Comparison of ENCODE assay signal across 1 mouse cellular context in the genomic region with DNA sequence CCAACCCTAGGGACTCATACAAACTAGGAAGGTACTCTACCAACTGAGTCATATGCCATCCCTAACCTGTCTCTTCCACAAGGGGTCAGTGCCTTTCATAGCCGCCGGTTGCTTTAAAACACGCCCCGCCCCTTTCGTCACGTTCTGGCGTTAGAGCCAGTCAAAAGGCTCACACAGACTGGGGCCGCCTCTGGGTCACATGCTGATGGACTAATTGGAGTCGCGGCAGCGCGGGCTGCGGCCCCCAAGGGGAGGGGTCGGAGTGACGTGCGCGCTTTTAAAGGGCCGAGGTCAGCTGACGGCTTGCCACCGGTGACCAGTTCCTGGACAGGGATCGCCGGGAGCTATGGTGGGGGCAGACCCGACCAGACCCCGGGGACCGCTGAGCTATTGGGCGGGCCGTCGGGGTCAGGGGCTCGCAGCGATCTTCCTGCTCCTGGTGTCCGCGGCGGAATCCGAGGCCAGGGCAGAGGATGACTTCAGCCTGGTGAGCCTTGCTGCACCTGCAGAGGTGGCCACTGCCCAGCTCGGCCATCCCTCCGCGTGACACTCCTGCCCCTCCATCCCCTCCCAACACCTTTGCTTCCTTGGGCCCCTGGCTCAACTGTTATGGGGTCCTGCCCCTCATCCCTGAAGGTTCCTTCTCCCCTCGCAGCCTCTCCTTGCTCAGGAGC.
TF ChIP-seq lines count a peak whose summit lies in the region.

A gene (plus strand): TSS at position 193 of the 674 bp plus-strand sequence.

TF ChIP-seq in MEL, 35 proteins besides CTCF, POLR2A, EP300 and RAD21 (continued from another document):
- TF ChIP-seq UBTF (IDR thresholded peaks at IDR 0.05; ENCODE audit: borderline replicate concordance, insufficient read depth, low read depth, low read length) (0 out of 2 replicates have a peak, but pooled peaks have one; percentile 20), ZKSCAN1 (IDR thresholded peaks at IDR 0.05; ENCODE audit: low read depth, low read length) (no peak), POLR2AphosphoS2 (IDR thresholded peaks at IDR 0.05; ENCODE audit: low read length) (no peak), MAZ (IDR thresholded peaks at IDR 0.05; ENCODE audit: low read depth, low read length) (peak; percentile 89), MAX (IDR thresholded peaks at IDR 0.05; ENCODE audit: low read length) (peak; percentile 75; the same call in 1 of the 2 replicates), MXI1 (IDR thresholded peaks at IDR 0.05; ENCODE audit: low read depth, low read length) (peak; percentile 81), ZMIZ1 (IDR thresholded peaks at IDR 0.05; ENCODE audit: low read depth, low read length) (0 out of 2 replicates have a peak, but pooled peaks have one; percentile 35), NELFE (IDR thresholded peaks at IDR 0.05; ENCODE audit: low read depth, low read length) (peak; percentile 60), ETS1 (IDR thresholded peaks at IDR 0.05; ENCODE audit: low read depth, low read length) (no peak), TCF12 (IDR thresholded peaks at IDR 0.05; ENCODE audit: low read depth, low read length) (0 out of 2 replicates have a peak, but pooled peaks have one; percentile 11), USF1 (IDR thresholded peaks at IDR 0.05; ENCODE audit: low read depth, low read length) (peak; percentile 95), CHD1 (IDR thresholded peaks at IDR 0.05; ENCODE audit: low read depth, low read length) (no peak), POLR2AphosphoS5 (IDR thresholded peaks at IDR 0.05; ENCODE audit: borderline replicate concordance, low read depth, low read length) (no peak), SIN3A (IDR thresholded peaks at IDR 0.05; ENCODE audit: low read length) (peak; percentile 91)
TF ChIP-seq in MEL: peak in this region for 19.
